Mouse (Mus musculus): ENCODE measurements around the gene Rnf114.

DNA sequence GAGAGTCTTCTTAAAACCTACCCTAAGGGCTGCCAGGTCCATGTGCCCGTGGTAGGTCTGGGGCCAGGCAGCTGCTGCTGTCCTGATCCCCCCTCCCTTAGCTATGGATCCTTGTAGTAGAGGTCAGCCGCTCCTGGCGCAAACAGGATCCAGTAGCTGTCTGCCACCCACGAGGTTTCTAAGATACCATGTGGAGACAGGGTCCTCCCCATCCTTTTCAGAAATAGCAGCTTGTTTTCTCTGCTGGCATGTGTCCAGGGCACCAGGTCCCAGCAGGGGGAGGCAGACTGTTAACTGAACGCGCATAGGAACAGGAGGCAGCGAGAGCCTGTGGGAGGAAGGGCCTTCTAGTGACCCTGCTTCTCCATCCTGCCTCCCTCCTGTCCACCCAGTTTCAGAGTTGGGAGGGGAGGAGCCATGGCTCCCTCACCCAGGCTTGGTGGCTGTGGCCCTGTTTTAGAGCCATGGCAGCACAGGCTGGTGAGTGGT lies 16.2 kb upstream of the Rnf114 start:
- TF ChIP-seq CTCF (IDR thresholded peaks at IDR 0.05; ENCODE audit: control insufficient read depth, insufficient read depth, low read length) (no peak), POLR2A (IDR thresholded peaks at IDR 0.05; ENCODE audit: borderline replicate concordance, control insufficient read depth, low read depth, low read length) (no peak)
